Mouse (Mus musculus) heart, adult 2 months (tissue): ENCODE data around the gene Tbc1d5.

ENCODE experiments used
- CTCF ChIP-seq: fragments of 200-600 bp; IDR thresholded peaks from 2 replicates; pipeline ENCODE4 v1.8.1; 2022; ENCODE audit warnings: antibody characterized with exemption, mild to moderate bottlenecking, moderate library complexity
- EP300 ChIP-seq: fragments of 200-500 bp; IDR thresholded peaks from 2 replicates; pipeline ENCODE4 v1.6.1; 2011; ENCODE audit warnings: low read depth, low read length, control low read depth; ENCODE audit not compliant: insufficient read depth
- POLR2A ChIP-seq: fragments of 200-500 bp; IDR thresholded peaks from 2 replicates; pipeline ENCODE4 v1.6.1; 2011; ENCODE audit warnings: mild to moderate bottlenecking, low read depth, low read length, control low read depth; ENCODE audit not compliant: insufficient read depth

GRCm38 (mm10) chr17:50791671-50792070 is 387.5 kb downstream of the Tbc1d5 start:
- TF ChIP-seq CTCF = no peak
- no peak for TF ChIP-seq POLR2A
- TF ChIP-seq EP300 = no peak
